Comparison of ENCODE assay signal across 18 mouse cellular contexts in the genomic region with DNA sequence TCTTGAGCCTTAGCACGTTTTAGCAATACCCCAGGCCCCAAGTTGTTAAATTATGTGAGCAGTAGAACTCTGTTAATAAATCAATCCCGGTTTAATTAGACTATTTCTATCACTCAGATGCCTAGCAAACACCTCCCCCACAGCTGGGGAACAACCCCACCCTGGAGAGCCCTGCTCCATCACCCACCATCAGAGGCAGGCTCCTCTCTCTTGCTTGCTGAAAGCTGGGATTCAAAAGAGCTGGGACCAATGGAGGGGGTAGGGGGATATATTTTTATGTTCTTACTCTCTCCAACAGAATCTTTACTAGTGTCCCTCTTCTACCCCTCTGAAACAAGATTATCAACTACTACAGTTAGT.
DNase-seq lines count a peak whose midpoint lies in the region; ATAC-seq lines count a peak whose summit lies in the region.
"Had no signal": no experiment of that assay in that cellular context is flagged by ENCODE, and none has a peak within 500 bp of the region (broad histone marks: within the 10 kb centered on the region; RNA-seq: fewer than 3 reads in every experiment).

No protein-coding gene starts in this region.

- no peaks in the 10 kb centered on the region for H3K36me3 ChIP-seq in forebrain, embryonic 14.5 days (ENCODE audit: control insufficient read depth, insufficient read depth, low read length)
- no peaks in the 10 kb centered on the region for H3K36me3 ChIP-seq in hindbrain, embryonic 13.5 days
- no peaks in the 10 kb centered on the region for H3K36me3 ChIP-seq in midbrain, embryonic 11.5 days (ENCODE audit: control insufficient read depth, insufficient read depth, low read length)
- H3K36me3 ChIP-seq in neural tube, embryonic 14.5 days (ENCODE audit: control insufficient read depth, insufficient read depth, low read length) = no peaks in the 10 kb centered on the region
- H3K36me3 ChIP-seq: heart, embryonic 15.5 days; kidney, embryonic 15.5 days; limb, embryonic 15.5 days; stomach, embryonic 15.5 days had no signal

- peak; percentile 92 for ATAC-seq in forebrain, embryonic 14.5 days
- peak; percentile 83 for ATAC-seq in hindbrain, embryonic 13.5 days (ENCODE audit: low FRiP score)
- peak; percentile 88 for ATAC-seq in midbrain, embryonic 11.5 days (ENCODE audit: low FRiP score)
- ATAC-seq in neural tube, embryonic 14.5 days (ENCODE audit: low read depth) = peak; percentile 90
- no peak for ATAC-seq in megakaryocyte progenitor cell, adult 5-6 weeks (replicated peaks; ENCODE audit: poor library complexity)
- ATAC-seq: CD4-positive, CD25-positive, alpha-beta regulatory T cell, adult 4 months; liver, postnatal 0 days had no signal

- H3K27me3 ChIP-seq in forebrain, embryonic 14.5 days (replicated peaks; ENCODE audit: control insufficient read depth, insufficient read depth, low read length) = no peaks in the 10 kb centered on the region
- H3K27me3 ChIP-seq in hindbrain, embryonic 13.5 days = 0 out of 2 replicates have a peak, but pooled peaks cover 5% of the 10 kb centered on the region
- H3K27me3 ChIP-seq in midbrain, embryonic 11.5 days (ENCODE audit: control insufficient read depth, insufficient read depth, low read length) = no peaks in the 10 kb centered on the region
- H3K27me3 ChIP-seq in neural tube, embryonic 14.5 days (ENCODE audit: control insufficient read depth, insufficient read depth, low read length) = no peaks in the 10 kb centered on the region
- H3K27me3 ChIP-seq: heart, embryonic 15.5 days; limb, embryonic 15.5 days; stomach, embryonic 15.5 days had no signal

- no peaks in the 10 kb centered on the region; the same call in 1 of the 2 replicates for H3K9me3 ChIP-seq in forebrain, embryonic 14.5 days (replicated peaks; ENCODE audit: control insufficient read depth, low read length)
- H3K9me3 ChIP-seq in hindbrain, embryonic 13.5 days = 0 out of 2 replicates have a peak, but pooled peaks cover 3% of the 10 kb centered on the region
- H3K9me3 ChIP-seq in midbrain, embryonic 11.5 days (ENCODE audit: control insufficient read depth, low read length) = no peaks in the 10 kb centered on the region; the same call in 1 of the 2 replicates
- H3K9me3 ChIP-seq in neural tube, embryonic 14.5 days (ENCODE audit: control insufficient read depth, low read length) = no peaks in the 10 kb centered on the region
- H3K9me3 ChIP-seq: heart, embryonic 15.5 days; kidney, embryonic 15.5 days; limb, embryonic 15.5 days; stomach, embryonic 15.5 days had no signal

- 10% methylated on average over 2 of the region's 2 CpGs for WGBS in forebrain, embryonic 14.5 days
- WGBS in hindbrain, embryonic 13.5 days = 17% methylated on average over 2 of the region's 2 CpGs
- WGBS in midbrain, embryonic 11.5 days = 62% methylated on average over 2 of the region's 2 CpGs
- 16% methylated on average over 2 of the region's 2 CpGs for WGBS in neural tube, embryonic 14.5 days

- no peak overlapping the region for H3K9ac ChIP-seq in forebrain, embryonic 14.5 days (ENCODE audit: low read length)
- 0 out of 2 replicates have a peak overlapping the region, but pooled peaks have one; percentile 35 for H3K9ac ChIP-seq in hindbrain, embryonic 13.5 days
- H3K9ac ChIP-seq in midbrain, embryonic 11.5 days (ENCODE audit: low read length) = no peak overlapping the region
- H3K9ac ChIP-seq in neural tube, embryonic 14.5 days (replicated peaks; ENCODE audit: low read depth, low read length) = no peak overlapping the region
- H3K9ac ChIP-seq: heart, embryonic 15.5 days; kidney, embryonic 15.5 days; limb, embryonic 15.5 days; liver, postnatal 0 days; stomach, embryonic 15.5 days had no signal

- H3K4me3 ChIP-seq in forebrain, embryonic 14.5 days (ENCODE audit: low read depth, low read length) = no peak overlapping the region
- H3K4me3 ChIP-seq in hindbrain, embryonic 13.5 days = no peak overlapping the region
- no peak overlapping the region for H3K4me3 ChIP-seq in midbrain, embryonic 11.5 days (ENCODE audit: low read depth, low read length)
- no peak overlapping the region for H3K4me3 ChIP-seq in neural tube, embryonic 14.5 days (ENCODE audit: low read depth, low read length)
- H3K4me3 ChIP-seq: heart, embryonic 15.5 days; kidney, embryonic 15.5 days; limb, embryonic 15.5 days; myocyte; stomach, embryonic 15.5 days had no signal

- peaks cover 3% of the 10 kb centered on the region for H3K4me1 ChIP-seq in forebrain, embryonic 14.5 days (ENCODE audit: control insufficient read depth, insufficient read depth, low read length)
- H3K4me1 ChIP-seq in hindbrain, embryonic 13.5 days (replicated peaks) = peaks cover 20% of the 10 kb centered on the region
- no peaks in the 10 kb centered on the region for H3K4me1 ChIP-seq in midbrain, embryonic 11.5 days (ENCODE audit: control insufficient read depth, insufficient read depth, low read length)
- H3K4me1 ChIP-seq in neural tube, embryonic 14.5 days (ENCODE audit: control insufficient read depth, insufficient read depth, low read length) = 0 out of 2 replicates have a peak, but pooled peaks cover 8% of the 10 kb centered on the region
- H3K4me1 ChIP-seq: heart, embryonic 15.5 days; kidney, embryonic 15.5 days; limb, embryonic 15.5 days; stomach, embryonic 15.5 days had no signal

- DNase-seq in forebrain, embryonic 14.5 days (ENCODE audit: low spot score) = no peak
- DNase-seq in midbrain, embryonic 11.5 days (ENCODE audit: low spot score, missing footprints) = no peak
- no peak for DNase-seq in ovary, adult 18-20 months (ENCODE audit: low spot score)
- no peak for DNase-seq in kidney, postnatal 25 days
- DNase-seq: adrenal gland, adult 2 months; cerebellum, adult 8-10 months; liver, postnatal 0 days; lung, postnatal 4 days; thymus, postnatal 14 days had no signal

- H3K27ac ChIP-seq in forebrain, embryonic 14.5 days (ENCODE audit: low read depth, low read length) = peak overlapping the region; percentile 72; the same call in 1 of the 2 replicates
- H3K27ac ChIP-seq in hindbrain, embryonic 13.5 days = peak overlapping the region; percentile 85
- H3K27ac ChIP-seq in midbrain, embryonic 11.5 days (ENCODE audit: low read depth, low read length) = peak overlapping the region; percentile 72
- H3K27ac ChIP-seq in neural tube, embryonic 14.5 days (ENCODE audit: low read depth, low read length) = peak overlapping the region; percentile 83
- H3K27ac ChIP-seq: heart, embryonic 15.5 days; kidney, embryonic 15.5 days; limb, embryonic 15.5 days; stomach, embryonic 15.5 days had no signal

- H3K4me2 ChIP-seq in forebrain, embryonic 14.5 days (ENCODE audit: low read length) = no peak overlapping the region
- H3K4me2 ChIP-seq in hindbrain, embryonic 13.5 days = no peak overlapping the region
- H3K4me2 ChIP-seq in midbrain, embryonic 11.5 days = no peak overlapping the region
- H3K4me2 ChIP-seq in neural tube, embryonic 14.5 days (ENCODE audit: low read depth, low read length) = no peak overlapping the region
- H3K4me2 ChIP-seq: heart, embryonic 15.5 days; kidney, embryonic 15.5 days; limb, embryonic 15.5 days; stomach, embryonic 15.5 days had no signal
